Mouse (Mus musculus): ENCODE measurements around the gene Tmem72.

GRCm38 (mm10) chr6:116677321-116677720, 39.4 kb downstream of the Tmem72 start:
- no peak for TF ChIP-seq POLR2A (IDR thresholded peaks at IDR 0.05; ENCODE audit: borderline replicate concordance, low read depth, low read length)
- no peak for TF ChIP-seq CTCF (IDR thresholded peaks at IDR 0.05; ENCODE audit: low read depth, low read length)
